Mouse (Mus musculus): Measurements from ENCODE around the gene Prss56. TPM values are rescaled to one million over a fixed set of nuclear protein-coding genes. Genes with fewer than 3 reads are reported as not detected.

Gene Prss56
- total RNA-seq, 2 experiments from 2014 or later, result not detected

DNA sequence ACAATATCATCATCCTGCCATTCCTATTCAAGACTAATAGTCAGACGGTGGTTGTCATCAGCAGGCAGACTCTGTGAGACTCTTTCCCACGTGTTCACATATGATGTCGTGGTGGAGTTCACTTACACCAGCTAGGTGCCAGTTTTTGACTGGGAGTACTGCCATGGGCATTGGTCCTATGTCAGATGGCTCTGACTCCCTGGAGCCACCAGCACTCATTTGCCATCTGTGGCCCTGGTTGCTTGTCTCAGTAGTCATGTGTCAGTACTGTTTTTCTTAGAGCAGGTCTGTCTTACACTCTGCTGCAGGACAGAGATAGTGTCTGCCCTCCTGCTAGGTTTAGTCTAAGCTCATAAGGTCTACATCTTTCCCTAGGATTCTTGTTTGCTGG is 44.0 kb downstream of the Prss56 start:
- DNase-seq (ENCODE audit: low spot score in 2 of 2), result no peak

DNA sequence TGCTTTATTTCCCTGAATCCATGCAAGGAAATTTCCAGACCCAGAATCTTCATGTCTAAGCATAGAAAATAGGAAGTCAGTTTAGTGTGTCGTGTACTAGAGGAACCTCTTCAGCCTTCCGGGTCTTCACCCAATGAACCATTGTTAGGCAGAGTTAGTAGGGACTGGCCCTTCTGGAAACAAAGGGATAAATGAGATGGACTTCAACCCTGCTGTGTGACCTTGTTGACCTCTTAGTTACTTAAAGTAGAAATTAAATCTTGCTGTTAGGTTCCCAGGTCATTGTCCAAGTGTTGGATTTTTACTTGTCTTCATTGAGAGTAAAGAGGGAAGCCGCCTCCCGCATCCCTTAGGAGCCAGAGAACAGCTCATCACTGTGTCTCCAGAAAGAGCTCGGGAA is 47.5 kb downstream of the Prss56 start:
- DNase-seq (ENCODE audit: low spot score in 2 of 2), result no peak

GRCm38 (mm10) chr1:87232197-87232596 is 49.1 kb downstream of the Prss56 start:
- DNase-seq (ENCODE audit: low spot score in 2 of 2), result no peak

Other genes starting within 250 kb of the Prss56 start
- not detected for gene Alppl2, start 93.4 kb upstream of the Prss56 start, total RNA-seq (2021)
- not detected for gene Alpi, start 81.7 kb upstream of the Prss56 start, total RNA-seq (2021)
- not detected for gene Akp3, start 58.3 kb upstream of the Prss56 start, total RNA-seq (2021)
- 10 to 100 TPM in 1 of 2 experiments, 1 to 10 TPM in 1; 6.9 to 15.1 TPM for gene Ecel1, start 26.8 kb upstream of the Prss56 start, total RNA-seq (2021)
- under 1 TPM; 0.20 to 0.54 TPM for gene Chrnd, start 7.3 kb downstream of the Prss56 start, total RNA-seq (2021)
- gene Chrng, start 21.3 kb downstream of the Prss56 start, total RNA-seq (2021), result under 1 TPM in 1 of 2 experiments, not detected in 1; 0.34 TPM
- gene Eif4e2, start 30.6 kb downstream of the Prss56 start, total RNA-seq (2021), result 100 to 1,000 TPM; 107 to 109 TPM
- gene Efhd1, start 81.0 kb downstream of the Prss56 start, total RNA-seq (2021), result 100 to 1,000 TPM; 201 to 207 TPM
- gene Gigyf2, start 143.7 kb downstream of the Prss56 start, total RNA-seq (2021), result 10 to 100 TPM; 73.9 to 84.0 TPM
- gene Kcnj13, start 211.4 kb downstream of the Prss56 start, total RNA-seq (2021), result not detected

Data from adrenal gland, postnatal 4 days (tissue).